ENCODE assay signal across 8 mouse cellular contexts in genomic region chr7:102268395-102268748, GRCm38 (mm10). TPM values are rescaled to one million over a fixed set of nuclear protein-coding genes. Genes with fewer than 3 reads are reported as not detected.
DNase-seq lines count a peak whose midpoint lies in the region; ATAC-seq and TF ChIP-seq lines count a peak whose summit lies in the region.

No protein-coding gene starts in this region.

- H3K9ac ChIP-seq in heart, embryonic 12.5 days, result peak overlapping the region; percentile 84
- H3K9ac ChIP-seq in forebrain, embryonic 14.5 days (ENCODE audit: low read length), result peak overlapping the region; percentile 70
- H3K9ac ChIP-seq in liver, embryonic 15.5 days, result peak overlapping the region; percentile 83

- H3K27me3 ChIP-seq in heart, embryonic 12.5 days (replicated peaks), result peaks cover 18% of the 10 kb centered on the region; the same call in 1 of the 2 replicates
- peaks cover 38% of the 10 kb centered on the region for H3K27me3 ChIP-seq in E14TG2a.4 (ENCODE audit: insufficient read depth, low read length)
- H3K27me3 ChIP-seq in forebrain, embryonic 14.5 days (replicated peaks; ENCODE audit: control insufficient read depth, insufficient read depth, low read length), result no peaks in the 10 kb centered on the region
- no peaks in the 10 kb centered on the region for H3K27me3 ChIP-seq in liver, embryonic 15.5 days

- H3K4me1 ChIP-seq in heart, embryonic 12.5 days (replicated peaks), result peaks cover 23% of the 10 kb centered on the region
- peaks cover 25% of the 10 kb centered on the region for H3K4me1 ChIP-seq in E14TG2a.4 (replicated peaks; ENCODE audit: low read depth, low read length)
- peaks cover 4% of the 10 kb centered on the region; the same call in 1 of the 2 replicates for H3K4me1 ChIP-seq in forebrain, embryonic 14.5 days (ENCODE audit: control insufficient read depth, insufficient read depth, low read length)
- H3K4me1 ChIP-seq in liver, embryonic 15.5 days (replicated peaks), result peaks cover 70% of the 10 kb centered on the region

- no peak for DNase-seq in heart, postnatal 36 days
- no peak for DNase-seq in forebrain, embryonic 14.5 days (ENCODE audit: low spot score)
- no peak for DNase-seq in c-Kit-positive CD71-positive TER-119-positive erythroid progenitor cells, embryonic 14.5 days (ENCODE audit: low spot score)
- no peak for DNase-seq in cerebellum, postnatal 36 days

- ATAC-seq in heart, embryonic 12.5 days (ENCODE audit: insufficient number of reproducible peaks, low FRiP score), result no peak
- no peak for ATAC-seq in forebrain, embryonic 14.5 days
- ATAC-seq in liver, embryonic 15.5 days (ENCODE audit: insufficient read depth), result no peak
- no peak for ATAC-seq in cerebellum, adult (ENCODE audit: insufficient number of reproducible peaks, low FRiP score, low TSS enrichment)

- no peaks in the 10 kb centered on the region for H3K9me3 ChIP-seq in heart, embryonic 12.5 days (replicated peaks)
- H3K9me3 ChIP-seq in E14TG2a.4 (ENCODE audit: low read length), result no peaks in the 10 kb centered on the region
- H3K9me3 ChIP-seq in forebrain, embryonic 14.5 days (replicated peaks; ENCODE audit: control insufficient read depth, low read length), result no peaks in the 10 kb centered on the region
- no peaks in the 10 kb centered on the region for H3K9me3 ChIP-seq in liver, embryonic 15.5 days (replicated peaks)

- H3K4me3 ChIP-seq in heart, embryonic 12.5 days, result peak overlapping the region; percentile 89
- peak overlapping the region; percentile 98 for H3K4me3 ChIP-seq in E14TG2a.4 (replicated peaks; ENCODE audit: low read length)
- peak overlapping the region; percentile 87 for H3K4me3 ChIP-seq in forebrain, embryonic 14.5 days (ENCODE audit: low read depth, low read length)
- H3K4me3 ChIP-seq in liver, embryonic 15.5 days (replicated peaks), result peak overlapping the region; percentile 73

- TF ChIP-seq CTCF in E14TG2a.4 (conservative IDR thresholded peaks at IDR 0.05; ENCODE audit: low read length), result no peak

- no peaks in the 10 kb centered on the region for H3K36me3 ChIP-seq in heart, embryonic 12.5 days
- no peaks in the 10 kb centered on the region for H3K36me3 ChIP-seq in E14TG2a.4 (ENCODE audit: insufficient read depth, low read length)
- H3K36me3 ChIP-seq in forebrain, embryonic 14.5 days (ENCODE audit: control insufficient read depth, insufficient read depth, low read length), result no peaks in the 10 kb centered on the region
- 0 out of 2 replicates have a peak, but pooled peaks cover 3% of the 10 kb centered on the region for H3K36me3 ChIP-seq in liver, embryonic 15.5 days (replicated peaks)

- H3K4me2 ChIP-seq in heart, embryonic 12.5 days, result peak overlapping the region; percentile 96
- peak overlapping the region; percentile 92 for H3K4me2 ChIP-seq in forebrain, embryonic 14.5 days (ENCODE audit: low read length)
- peak overlapping the region; percentile 91 for H3K4me2 ChIP-seq in liver, embryonic 15.5 days

- H3K27ac ChIP-seq in heart, embryonic 12.5 days (ENCODE audit: poor library complexity, severe bottlenecking), result no peak overlapping the region
- no peak overlapping the region for H3K27ac ChIP-seq in forebrain, embryonic 14.5 days (ENCODE audit: low read depth, low read length)
- H3K27ac ChIP-seq in liver, embryonic 15.5 days (replicated peaks), result peak overlapping the region; percentile 93

- 7% methylated on average over 12 of the region's 12 CpGs for WGBS in heart, embryonic 12.5 days
- WGBS in forebrain, embryonic 14.5 days, result 5% methylated on average over 12 of the region's 12 CpGs
- WGBS in liver, embryonic 15.5 days (ENCODE audit: insufficient replicate concordance), result 3% methylated on average over 12 of the region's 12 CpGs

- intact Hi-C loops in heart, postnatal 36 days (cut with DNase I), result loop anchor here (10.0 kb wide), 1 partner anchor 296 kb away; the partner anchor contains the start of gene Trim21

RNA-seq across cellular contexts. Expression of gene Stim1, which starts 0.8 kb away (rescaled TPM):
- 16.8 and 19.1 TPM in 2 replicates for polyA plus RNA-seq in heart, embryonic 12.5 days (2016; fragmentation: Nextera tagmentation; extraction: Ambion mirVana)
- total RNA-seq in heart, postnatal 36 days (2021), result 10 to 100 TPM; 21.8 to 29.7 TPM
- polyA plus RNA-seq in forebrain, embryonic 14.5 days (2014; fragmentation: Nextera tagmentation; extraction: Ambion mirVana), result 6.5 and 8.8 TPM in 2 replicates
- polyA plus RNA-seq in liver, embryonic 15.5 days (2015; fragmentation: Nextera tagmentation; extraction: Ambion mirVana), result 14.9 and 16.5 TPM in 2 replicates

RNA-seq across cellular contexts. Expression of gene Rhog, which starts 12.5 kb away (rescaled TPM):
- 41.9 and 42.7 TPM in 2 replicates for polyA plus RNA-seq in heart, embryonic 12.5 days (2016; fragmentation: Nextera tagmentation; extraction: Ambion mirVana)
- 10 to 100 TPM; 24.7 to 35.3 TPM for total RNA-seq in heart, postnatal 36 days (2021)
- polyA plus RNA-seq in forebrain, embryonic 14.5 days (2014; fragmentation: Nextera tagmentation; extraction: Ambion mirVana), result 22.0 and 24.8 TPM in 2 replicates
- polyA plus RNA-seq in liver, embryonic 15.5 days (2015; fragmentation: Nextera tagmentation; extraction: Ambion mirVana), result 57.4 and 62.3 TPM in 2 replicates

RNA-seq across cellular contexts. Expression of gene Pgap2, which starts 58.4 kb away (rescaled TPM):
- polyA plus RNA-seq in heart, embryonic 12.5 days (2016; fragmentation: Nextera tagmentation; extraction: Ambion mirVana), result 50.7 and 55.6 TPM in 2 replicates
- total RNA-seq in heart, postnatal 36 days (2021), result 10 to 100 TPM; 67.3 to 73.6 TPM
- 53.3 and 54.1 TPM in 2 replicates for polyA plus RNA-seq in forebrain, embryonic 14.5 days (2014; fragmentation: Nextera tagmentation; extraction: Ambion mirVana)
- 22.2 and 23.5 TPM in 2 replicates for polyA plus RNA-seq in liver, embryonic 15.5 days (2015; fragmentation: Nextera tagmentation; extraction: Ambion mirVana)

RNA-seq across cellular contexts. Expression of gene Nup98, which starts 58.4 kb away (rescaled TPM):
- polyA plus RNA-seq in heart, embryonic 12.5 days (2016; fragmentation: Nextera tagmentation; extraction: Ambion mirVana), result 35.8 and 38.1 TPM in 2 replicates
- 10 to 100 TPM; 31.0 to 31.8 TPM for total RNA-seq in heart, postnatal 36 days (2021)
- polyA plus RNA-seq in forebrain, embryonic 14.5 days (2014; fragmentation: Nextera tagmentation; extraction: Ambion mirVana), result 21.6 and 26.2 TPM in 2 replicates
- polyA plus RNA-seq in liver, embryonic 15.5 days (2015; fragmentation: Nextera tagmentation; extraction: Ambion mirVana), result 13.4 and 13.5 TPM in 2 replicates
